Mouse (Mus musculus) embryonic facial prominence, embryonic 10.5 days (tissue): ENCODE measurements around the gene Pax9. TPM values are rescaled to one million over a fixed set of nuclear protein-coding genes. Genes with fewer than 3 reads are reported as not detected.
A peak's percentile ranks its signal among the peaks of the same experiment; 100 is the strongest.

ENCODE experiments used
- DNase-seq: peaks from one replicate; pipeline ENCODE4 v3.0.0-alpha.2; 2017; ENCODE audit warnings: low spot score
- H3K27ac ChIP-seq: fragments of 300-500 bp; sonication (generic); replicated peaks from 2 replicates; pipeline ENCODE4 v1.5.1; 2016; ENCODE audit warnings: mild to moderate bottlenecking
- H3K27me3 ChIP-seq: fragments of 300-500 bp; sonication (generic); replicated peaks from 2 replicates; pipeline ENCODE4 v1.6.1; 2016; ENCODE audit warnings: low read depth, mild to moderate bottlenecking; ENCODE audit not compliant: poor library complexity, severe bottlenecking
- H3K36me3 ChIP-seq: fragments of 300-500 bp; sonication (generic); replicated peaks from 2 replicates; pipeline ENCODE4 v1.6.1; 2016; ENCODE audit warnings: mild to moderate bottlenecking, moderate library complexity
- H3K4me1 ChIP-seq: fragments of 300-500 bp; sonication (generic); 2 replicates; pipeline ENCODE4 v1.6.1; 2016
- H3K4me3 ChIP-seq: fragments of 300-500 bp; sonication (generic); 2 replicates; pipeline ENCODE4 v1.5.1; 2016; ENCODE audit warnings: mild to moderate bottlenecking, moderate library complexity
- H3K9me3 ChIP-seq: fragments of 300-500 bp; sonication (generic); 2 replicates; pipeline ENCODE4 v1.6.1; 2016; ENCODE audit warnings: mild to moderate bottlenecking
- WGBS: fragments of 180-500 bp; shearing (Covaris S2); methylation state at CpG from one replicate; pipeline ENCODE4 v1.1.7; 2016; 5-methylcytosine and 5-hydroxymethylcytosine counted together
- polyA plus RNA-seq: library from polyadenylated mRNA; unstranded; fragments of >200 nt; fragmentation: Nextera tagmentation; extraction: Ambion mirVana; gene quantifications from 2 replicates; pipeline ENCODE4 v1.2.1, GENCODE M21; 2016

Gene Pax9
- polyA plus RNA-seq, 1 experiment from 2014 or later = 9.9 TPM

- WGBS = under 1% methylated on average over 12 of the region's 12 CpGs
- H3K27ac ChIP-seq = 0 out of 2 replicates have a peak overlapping the region, but pooled peaks have one; percentile 72
Measured at GRCm38 (mm10) chr12:56691001-56691400, 566 bp upstream of the Pax9 start.

GRCm38 (mm10) chr12:56692536-56692935, 969 bp downstream of the Pax9 start:
- Histone ChIP-seq H3K27ac (peak overlapping the region; percentile 48), H3K36me3 (no peaks in the 10 kb centered on the region), H3K27me3 (peaks cover 100% of the 10 kb centered on the region), H3K9me3 (no peaks in the 10 kb centered on the region), H3K4me3 (peak overlapping the region; percentile 52), H3K4me1 (peaks cover 72% of the 10 kb centered on the region)
- 2% methylated on average over 19 of the region's 19 CpGs for WGBS
- peak; percentile 62 for DNase-seq

More at GRCm38 (mm10) chr12:56691001-56691400, 566 bp upstream of the Pax9 start:
- H3K4me3 ChIP-seq = peak overlapping the region; percentile 52
- DNase-seq = no peak
- H3K36me3 ChIP-seq = no peaks in the 10 kb centered on the region
- peaks cover 100% of the 10 kb centered on the region for H3K27me3 ChIP-seq
- peaks cover 57% of the 10 kb centered on the region for H3K4me1 ChIP-seq
- H3K9me3 ChIP-seq = no peaks in the 10 kb centered on the region

GRCm38 (mm10) chr12:56693411-56694098, 2.0 kb downstream of the Pax9 start:
- Histone ChIP-seq H3K36me3 (no peaks in the 10 kb centered on the region), H3K9me3 (no peaks in the 10 kb centered on the region), H3K27ac (no peak overlapping the region; the same call in 1 of the 2 replicates), H3K4me3 (peak overlapping the region; percentile 52; the same call in 1 of the 2 replicates), H3K27me3 (peaks cover 100% of the 10 kb centered on the region), H3K4me1 (peaks cover 81% of the 10 kb centered on the region)
- no peak for DNase-seq
- 6% methylated on average over 14 of the region's 14 CpGs for WGBS

GRCm38 (mm10) chr12:56694361-56694760, 2.8 kb downstream of the Pax9 start:
- H3K4me3 ChIP-seq = peak overlapping the region; percentile 61
- WGBS = 3% methylated on average over 14 of the region's 14 CpGs
- no peak for DNase-seq
- H3K9me3 ChIP-seq = no peaks in the 10 kb centered on the region
- H3K27me3 ChIP-seq = peaks cover 100% of the 10 kb centered on the region
- H3K36me3 ChIP-seq = no peaks in the 10 kb centered on the region
- H3K27ac ChIP-seq = no peak overlapping the region
- H3K4me1 ChIP-seq = peaks cover 76% of the 10 kb centered on the region

GRCm38 (mm10) chr12:56694936-56695335, 3.4 kb downstream of the Pax9 start:
- Histone ChIP-seq H3K4me1 (peaks cover 73% of the 10 kb centered on the region), H3K27ac (no peak overlapping the region)

GRCm38 (mm10) chr12:56695358-56696173, 4.0 kb downstream of the Pax9 start:
- peaks cover 100% of the 10 kb centered on the region for H3K27me3 ChIP-seq
- H3K9me3 ChIP-seq = no peaks in the 10 kb centered on the region
- H3K36me3 ChIP-seq = no peaks in the 10 kb centered on the region
- DNase-seq = peak; percentile 92
- peaks cover 72% of the 10 kb centered on the region for H3K4me1 ChIP-seq
- H3K4me3 ChIP-seq = peak overlapping the region; percentile 61
- WGBS = under 1% methylated on average over 41 of the region's 41 CpGs
- peak overlapping the region; percentile 75 for H3K27ac ChIP-seq

More at GRCm38 (mm10) chr12:56694936-56695335, 3.4 kb downstream of the Pax9 start:
- Histone ChIP-seq H3K27me3 (peaks cover 100% of the 10 kb centered on the region), H3K4me3 (peak overlapping the region; percentile 61), H3K36me3 (no peaks in the 10 kb centered on the region), H3K9me3 (no peaks in the 10 kb centered on the region)
- peak; percentile 49 for DNase-seq
- WGBS = under 1% methylated on average over 11 of the region's 11 CpGs

GRCm38 (mm10) chr12:56696174-56697010, 4.8 kb downstream of the Pax9 start:
- Histone ChIP-seq H3K36me3 (no peaks in the 10 kb centered on the region), H3K27me3 (peaks cover 100% of the 10 kb centered on the region), H3K27ac (peak overlapping the region; percentile 75), H3K4me3 (peak overlapping the region; percentile 61), H3K4me1 (peaks cover 64% of the 10 kb centered on the region), H3K9me3 (no peaks in the 10 kb centered on the region)
- peak; percentile 75 for DNase-seq
- WGBS = under 1% methylated on average over 57 of the region's 57 CpGs

- peak; percentile 82 for DNase-seq
- peaks cover 100% of the 10 kb centered on the region for H3K27me3 ChIP-seq
- peak overlapping the region; percentile 75 for H3K27ac ChIP-seq
- H3K36me3 ChIP-seq = no peaks in the 10 kb centered on the region
- H3K4me1 ChIP-seq = peaks cover 58% of the 10 kb centered on the region
- under 1% methylated on average over 36 of the region's 36 CpGs for WGBS
- H3K9me3 ChIP-seq = no peaks in the 10 kb centered on the region
- peak overlapping the region; percentile 61 for H3K4me3 ChIP-seq
Measured at GRCm38 (mm10) chr12:56697011-56697740, 5.6 kb downstream of the Pax9 start.

GRCm38 (mm10) chr12:56697785-56698184, 6.2 kb downstream of the Pax9 start:
- peak overlapping the region; percentile 75 for H3K27ac ChIP-seq
- H3K9me3 ChIP-seq = no peaks in the 10 kb centered on the region
- no peaks in the 10 kb centered on the region for H3K36me3 ChIP-seq
- peaks cover 52% of the 10 kb centered on the region for H3K4me1 ChIP-seq
- DNase-seq = peak; percentile 55
- H3K4me3 ChIP-seq = peak overlapping the region; percentile 61
- WGBS = under 1% methylated on average over 12 of the region's 12 CpGs
- H3K27me3 ChIP-seq = peaks cover 100% of the 10 kb centered on the region

GRCm38 (mm10) chr12:56698191-56698980, 6.8 kb downstream of the Pax9 start:
- peaks cover 100% of the 10 kb centered on the region for H3K27me3 ChIP-seq
- H3K4me1 ChIP-seq = peaks cover 49% of the 10 kb centered on the region
- WGBS = 1% methylated on average over 8 of the region's 8 CpGs
- DNase-seq = peak; percentile 32
- peak overlapping the region; percentile 61 for H3K4me3 ChIP-seq
- no peaks in the 10 kb centered on the region for H3K9me3 ChIP-seq
- no peak overlapping the region for H3K27ac ChIP-seq
- H3K36me3 ChIP-seq = no peaks in the 10 kb centered on the region

GRCm38 (mm10) chr12:56699351-56699750, 7.8 kb downstream of the Pax9 start:
- H3K27me3 ChIP-seq = peaks cover 98% of the 10 kb centered on the region
- H3K36me3 ChIP-seq = no peaks in the 10 kb centered on the region
- no peaks in the 10 kb centered on the region for H3K9me3 ChIP-seq
- DNase-seq = no peak
- 5% methylated on average over 3 of the region's 3 CpGs for WGBS
- H3K4me1 ChIP-seq = peaks cover 46% of the 10 kb centered on the region
- H3K4me3 ChIP-seq = peak overlapping the region; percentile 49; the same call in 1 of the 2 replicates
- H3K27ac ChIP-seq = no peak overlapping the region
